Mouse (Mus musculus) retina, adult 2 months (tissue): ENCODE measurements around the gene Cabp4.
"Not testable (repeated sequence)": the region's sequence is repeated elsewhere in the genome, so short reads cannot be mapped to it uniquely, and the experiment has no call there.

Source experiments
- DNase-seq: peaks from one replicate; pipeline ENCODE4 v3.0.0-alpha.2; 2012; ENCODE audit warnings: low read depth, low spot score

The Cabp4 gene

DNA sequence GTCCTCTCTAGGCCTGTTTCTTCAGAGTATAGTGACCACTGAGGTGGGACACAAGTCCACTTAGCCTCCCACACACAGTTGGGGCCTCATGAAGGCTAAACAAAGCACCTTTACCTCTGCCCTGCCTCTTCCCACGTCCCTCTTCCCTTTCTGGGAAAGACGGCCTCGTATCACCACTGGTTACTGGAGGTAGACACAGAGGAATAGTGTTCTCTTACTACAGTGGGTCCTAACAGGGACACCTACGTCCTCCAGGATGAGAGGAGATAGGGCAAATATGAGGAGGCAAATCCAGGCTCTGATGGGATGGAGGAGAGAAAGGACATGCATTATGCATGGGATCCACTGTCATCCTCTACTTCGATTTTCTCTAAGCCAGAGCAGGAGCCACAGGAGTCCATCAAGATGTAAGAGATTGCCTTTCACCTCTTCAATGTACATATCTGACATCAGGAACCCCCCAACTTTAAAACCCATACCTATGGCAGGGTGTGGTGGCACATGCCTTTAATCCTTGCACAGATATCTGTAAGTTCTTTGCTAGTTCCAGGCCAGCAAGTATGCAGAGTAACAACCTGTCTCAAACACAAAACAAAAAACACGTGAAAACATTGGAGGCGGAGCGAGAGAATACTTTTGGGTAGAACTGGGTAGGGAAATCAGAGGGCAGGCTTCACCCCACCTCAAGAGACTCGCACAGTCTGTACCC, 4.1 kb upstream of the Cabp4 start:
- no peak for DNase-seq

- DNase-seq, result no peak
These were observed 3.2 kb upstream of the Cabp4 start for GRCm38 (mm10) chr19:4147022-4147405.

DNA sequence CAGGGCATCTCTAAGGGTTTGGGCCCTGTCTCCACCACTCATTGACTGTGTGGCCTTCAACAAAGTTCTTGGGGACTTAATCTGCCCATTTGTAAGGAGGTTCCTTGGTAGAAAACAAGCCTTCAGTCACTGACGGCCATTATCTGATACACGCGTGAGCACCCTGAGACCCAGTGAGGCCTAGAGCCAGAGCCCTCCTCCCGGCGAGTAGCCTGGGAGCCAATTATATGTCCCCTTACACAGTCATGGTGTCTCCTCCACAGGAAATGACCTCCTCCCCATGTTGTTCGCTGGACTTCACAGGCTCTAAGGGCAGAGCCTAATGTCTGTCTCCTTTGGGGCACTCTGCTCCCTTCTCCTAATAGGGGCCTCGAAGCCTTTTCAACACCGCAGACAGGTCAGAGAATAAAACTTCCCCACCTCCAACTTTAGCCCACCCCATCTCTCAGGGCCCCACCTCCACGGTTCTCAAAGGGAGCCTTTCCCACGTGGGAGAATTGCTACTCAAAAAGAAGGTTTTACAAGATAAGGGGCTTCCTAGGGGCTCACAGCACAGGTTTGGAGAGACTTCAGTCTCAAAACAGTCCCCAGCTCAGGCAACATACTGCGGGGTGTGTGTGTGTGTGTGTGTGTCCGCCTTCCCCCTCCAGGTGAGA, 2.7 kb upstream of the Cabp4 start:
- no peak for DNase-seq

- no peak for DNase-seq
These were observed 2.1 kb upstream of the Cabp4 start for GRCm38 (mm10) chr19:4145936-4146335.

GRCm38 (mm10) chr19:4144550-4145498, 991 bp upstream of the Cabp4 start:
- no peak for DNase-seq

DNA sequence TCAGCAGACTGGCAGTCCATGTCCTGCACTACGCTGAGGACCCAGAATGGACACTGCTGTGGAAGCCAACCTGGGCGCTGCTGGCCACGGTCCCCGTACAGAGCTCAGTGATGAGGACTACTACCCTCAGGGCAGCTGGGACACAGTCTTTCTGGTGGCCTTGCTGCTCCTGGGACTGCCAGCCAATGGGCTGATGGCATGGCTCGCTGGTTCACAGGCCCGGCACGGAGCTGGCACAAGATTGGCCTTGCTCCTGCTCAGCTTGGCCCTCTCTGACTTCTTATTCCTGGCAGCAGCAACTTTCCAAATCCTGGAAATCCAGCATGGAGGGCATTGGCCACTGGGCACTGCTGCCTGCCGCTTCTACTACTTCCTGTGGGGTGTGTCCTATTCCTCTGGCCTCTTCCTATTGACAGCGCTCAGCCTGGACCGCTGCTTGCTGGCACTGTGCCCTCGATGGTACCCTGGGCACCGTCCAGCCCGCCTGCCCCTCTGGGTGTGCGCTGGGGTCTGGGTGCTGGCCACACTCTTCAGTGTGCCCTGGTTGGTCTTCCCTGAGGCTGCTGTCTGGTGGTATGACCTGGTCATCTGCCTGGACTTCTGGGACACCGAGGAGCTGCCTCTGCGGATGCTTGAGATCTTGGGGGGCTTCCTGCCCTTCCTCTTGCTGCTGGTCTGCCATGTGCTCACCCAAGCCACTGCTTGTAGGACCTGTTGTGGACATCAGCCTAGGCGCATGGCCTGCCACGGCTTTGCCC, 1.2 kb downstream of the Cabp4 start:
- no peak for DNase-seq

DNA sequence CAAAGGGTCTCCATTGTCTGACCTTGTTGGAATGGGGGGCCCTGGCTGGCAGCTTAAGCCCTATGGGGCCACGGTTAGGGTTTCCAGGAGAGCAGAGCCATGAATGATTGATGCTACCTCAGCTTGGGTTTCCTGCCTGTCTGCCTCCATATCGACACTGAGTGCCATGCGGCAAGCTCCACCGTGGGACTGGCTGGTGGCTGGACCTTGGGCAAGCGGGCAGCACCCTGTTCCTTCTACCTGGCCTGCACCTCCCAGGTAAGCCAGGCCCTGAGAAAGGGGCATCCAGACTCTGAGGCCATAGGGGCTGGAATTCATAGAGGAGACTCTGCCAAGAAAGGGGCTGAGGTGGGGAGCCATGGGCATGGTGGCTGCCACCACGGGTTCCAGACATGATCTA, 3.7 kb downstream of the Cabp4 start:
- DNase-seq, result no peak

DNA sequence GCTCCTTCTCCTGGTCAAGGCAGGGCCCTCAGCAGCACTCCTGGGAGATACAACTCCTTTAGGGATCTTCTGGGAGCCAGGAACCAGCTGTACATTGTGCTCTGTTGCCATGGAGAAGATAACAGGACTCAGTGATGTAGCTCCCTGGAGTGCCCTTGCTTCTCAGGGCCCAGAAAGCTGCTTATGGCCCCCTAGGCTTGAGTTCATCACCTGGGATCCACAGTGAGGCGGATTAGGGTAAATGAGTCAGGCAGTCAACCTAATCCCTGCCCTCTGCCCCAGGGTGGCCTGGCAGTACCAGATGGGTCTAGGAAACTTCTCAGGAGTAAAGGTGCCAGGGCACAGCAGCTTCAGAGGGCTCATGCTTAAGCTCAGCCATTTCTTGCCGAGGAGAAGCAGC, 4.4 kb downstream of the Cabp4 start, which contains the start of gene Gpr152:
Gpr152 (plus strand) TSS at position 342 of the 400 bp plus-strand sequence.
- peak; percentile 92 for DNase-seq

DNA sequence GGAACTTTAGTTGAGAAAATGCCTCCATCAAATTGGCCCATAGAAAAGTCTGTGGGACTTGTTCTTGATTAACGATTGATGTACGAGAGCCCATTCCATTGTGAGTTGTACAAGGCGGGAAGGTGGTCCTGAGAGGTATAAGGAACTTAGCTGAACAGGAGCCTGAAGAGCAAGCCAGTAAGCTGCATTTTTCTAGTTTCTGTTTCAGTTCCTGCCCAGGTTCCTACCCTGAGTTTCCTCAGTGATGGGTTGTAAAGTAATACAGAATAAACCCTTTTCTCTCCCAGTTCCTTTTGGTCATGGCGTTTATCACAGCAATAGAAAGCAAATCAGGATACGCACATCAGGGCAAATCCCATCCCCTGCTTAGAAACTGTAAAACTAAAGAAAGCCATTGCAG, 5.9 kb downstream of the Cabp4 start:
- DNase-seq, result no peak

DNA sequence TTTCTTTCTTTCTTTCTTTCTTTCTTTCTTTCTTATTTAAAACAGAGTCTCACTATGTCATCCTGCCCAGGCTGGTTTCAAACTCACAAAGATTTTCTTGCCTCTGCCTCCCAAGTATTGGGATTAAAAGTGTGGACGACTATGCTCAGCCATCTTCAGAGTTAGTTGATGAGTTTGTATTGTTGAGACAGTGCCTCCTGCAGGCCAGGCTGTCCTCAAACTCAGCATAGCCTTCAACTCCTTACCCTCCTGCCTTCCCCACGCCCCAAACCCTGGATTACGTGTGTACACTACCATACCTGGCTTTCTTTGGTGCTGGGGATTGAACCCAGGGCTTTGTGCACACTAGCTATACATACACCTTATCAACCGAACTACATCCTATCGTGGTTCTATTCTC, 7.4 kb downstream of the Cabp4 start:
- no peak for DNase-seq

GRCm38 (mm10) chr19:4135963-4136345, 7.9 kb downstream of the Cabp4 start:
- not testable (repeated sequence) for DNase-seq

DNA sequence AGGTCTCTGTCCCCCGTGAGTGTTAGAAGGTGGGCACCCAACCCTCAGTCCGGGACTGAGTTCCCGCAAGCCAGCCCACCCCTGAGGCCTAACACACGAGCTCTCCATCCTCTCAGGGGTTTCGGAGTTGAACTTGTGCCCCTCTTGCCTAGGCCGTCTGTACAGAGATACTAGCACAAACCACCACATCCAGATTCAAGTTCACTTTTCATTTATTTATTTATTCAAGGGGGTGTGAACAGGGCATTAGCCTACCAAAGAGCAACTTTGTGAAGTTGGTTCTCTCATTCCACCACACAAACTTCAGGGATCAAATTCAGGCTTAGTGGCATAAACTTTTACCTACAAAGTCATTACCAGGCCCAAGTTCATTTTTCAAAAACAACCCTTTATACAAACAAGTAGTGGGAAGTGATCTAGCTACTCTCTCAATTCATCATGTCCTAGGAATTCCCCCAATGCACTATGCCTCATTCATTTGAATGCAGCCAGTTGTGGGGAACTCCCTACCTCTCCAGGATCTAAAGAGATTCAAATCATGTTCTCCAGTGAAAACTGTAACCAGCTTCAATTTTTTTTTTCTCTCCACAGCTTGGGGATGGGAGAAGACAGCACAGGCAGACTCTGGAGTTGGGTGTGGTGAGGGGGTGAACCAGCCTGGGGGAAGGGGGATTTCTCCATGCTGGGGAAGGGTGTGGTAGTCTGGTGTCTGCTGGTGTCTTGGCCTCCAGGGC, 8.4 kb downstream of the Cabp4 start:
- DNase-seq, result not testable (repeated sequence)

DNA sequence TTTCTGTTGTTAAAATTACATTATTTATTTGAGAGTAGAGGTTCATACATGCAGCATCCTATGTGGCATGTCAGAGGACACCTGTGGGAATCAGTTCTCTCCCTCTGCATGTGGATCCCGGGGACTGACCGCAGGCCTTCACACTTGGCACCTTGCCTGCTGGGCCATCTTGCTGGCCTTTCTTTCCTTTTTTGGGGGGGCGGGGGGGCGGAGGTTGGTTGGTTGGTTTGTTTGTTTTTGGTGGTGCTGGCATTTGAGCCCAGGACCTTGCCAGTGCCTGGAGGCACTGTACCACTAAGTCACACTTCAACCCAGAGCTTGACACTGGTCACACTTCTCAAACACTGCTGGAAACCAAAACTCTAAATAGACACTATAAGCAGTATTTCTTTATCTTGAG, 9.5 kb downstream of the Cabp4 start:
- no peak for DNase-seq

DNA sequence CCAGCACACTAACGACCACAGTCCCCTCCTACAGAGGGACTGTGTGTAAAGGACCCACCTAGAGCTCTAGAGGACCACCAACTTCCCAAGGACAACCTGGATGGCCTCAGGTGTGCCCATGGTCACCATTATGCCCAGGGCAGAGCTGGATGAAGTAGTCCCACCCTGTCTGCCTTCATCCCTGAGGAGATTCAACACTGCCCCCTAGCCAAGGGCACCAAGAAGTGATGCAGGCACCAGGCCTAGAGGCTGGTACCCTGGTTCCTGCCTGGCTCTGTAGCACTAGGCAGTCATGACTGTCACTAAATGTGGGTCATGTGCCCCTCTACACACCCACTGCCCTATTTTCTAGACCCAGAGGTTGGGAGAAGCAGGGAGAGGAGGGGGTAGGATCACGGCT, 12.1 kb downstream of the Cabp4 start:
- DNase-seq, result no peak

DNA sequence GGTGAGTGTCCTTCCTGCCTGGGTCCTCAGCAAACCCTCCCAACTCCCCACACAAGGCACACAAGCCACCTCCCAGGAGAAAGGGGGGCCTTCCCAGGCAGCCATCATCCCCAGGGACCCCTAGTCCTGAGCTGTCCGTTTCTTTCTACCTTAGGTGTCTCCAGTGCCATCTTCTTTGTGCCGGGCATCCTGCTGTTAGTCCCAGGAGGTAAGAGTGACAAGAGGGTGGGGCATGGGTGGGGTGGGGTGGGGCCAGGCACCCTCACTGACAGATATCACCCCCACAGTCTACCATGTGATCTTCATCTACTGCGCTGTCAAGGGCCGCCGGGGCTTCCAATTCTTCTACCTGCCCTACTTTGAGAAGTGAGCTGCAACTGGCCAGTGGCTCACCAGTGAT, 12.8 kb downstream of the Cabp4 start:
- DNase-seq, result no peak

- DNase-seq, result no peak
These were observed 13.7 kb downstream of the Cabp4 start for GRCm38 (mm10) chr19:4130106-4130505.

DNA sequence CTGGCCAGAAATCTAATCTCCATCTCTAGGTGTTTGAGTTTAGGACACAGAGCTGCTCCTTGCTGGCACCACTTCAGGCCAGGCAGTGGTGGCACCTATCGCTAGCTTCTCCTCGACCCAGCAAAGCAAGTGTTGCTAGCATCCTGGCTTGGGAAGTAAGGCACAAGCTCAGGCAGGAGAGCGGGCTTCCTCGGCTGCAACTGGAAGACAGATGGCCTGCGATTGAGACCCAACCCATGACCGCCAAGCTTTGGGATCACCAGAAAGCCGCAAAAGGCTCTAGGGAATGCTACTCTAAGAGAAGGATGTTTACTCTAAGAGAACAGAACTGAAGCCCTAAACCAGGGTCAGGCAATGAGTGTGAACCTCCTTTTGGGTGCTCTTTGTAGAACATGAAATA, 14.4 kb downstream of the Cabp4 start:
- no peak for DNase-seq

GRCm38 (mm10) chr19:4126759-4127495, 16.9 kb downstream of the Cabp4 start:
- no peak for DNase-seq

DNA sequence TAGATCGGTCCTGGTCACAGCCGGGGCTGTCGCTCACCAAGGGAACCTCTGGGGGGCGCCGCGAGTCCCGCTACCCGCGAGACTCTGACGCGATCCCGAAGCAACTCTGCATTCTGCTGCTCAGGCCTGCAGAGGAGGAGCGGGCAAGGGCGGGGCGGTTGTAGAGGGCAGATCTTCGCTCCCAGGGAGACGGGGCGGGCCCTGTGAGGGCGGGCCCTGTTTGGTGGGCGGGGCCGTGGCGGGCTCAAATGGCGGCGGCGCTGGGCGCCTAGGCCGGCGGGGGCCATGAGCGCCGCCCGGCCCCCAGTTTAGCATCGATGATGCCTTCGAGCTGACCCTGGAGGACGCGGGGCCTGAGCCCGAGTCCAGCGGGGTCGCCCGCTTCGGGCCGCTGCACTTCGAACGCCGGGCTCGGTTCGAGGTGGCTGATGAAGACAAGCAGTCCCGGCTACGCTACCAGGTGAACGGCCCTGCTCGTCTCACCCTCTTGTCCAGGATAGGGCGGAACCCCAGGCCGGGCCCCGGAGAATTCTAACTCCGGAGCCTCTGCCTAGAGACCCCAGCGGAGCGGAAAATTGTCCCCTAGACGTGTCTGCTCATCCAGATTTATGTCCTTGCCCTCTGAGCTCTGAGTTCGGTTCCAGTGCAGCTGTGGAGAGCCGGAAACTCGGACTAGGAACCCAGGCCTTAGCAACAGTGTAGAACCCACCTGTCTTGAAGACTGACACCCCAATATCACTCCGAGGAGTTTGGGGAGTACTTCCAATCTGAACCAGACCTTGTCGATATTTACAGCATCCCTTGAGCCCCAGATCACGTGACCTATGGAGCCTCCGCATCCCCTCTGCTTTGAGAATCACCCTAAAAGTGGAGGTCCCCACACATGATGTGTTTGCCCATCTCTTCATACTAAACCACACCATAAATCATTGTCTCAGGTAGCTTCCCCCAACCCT, 17.8 kb downstream of the Cabp4 start, which contains the start of gene Aip:
Aip (minus strand) TSS at position 118 of the 956 bp plus-strand sequence.
- DNase-seq, result peak; percentile 92
